9 mouse cellular contexts compared by ENCODE assay signal in the genomic region with DNA sequence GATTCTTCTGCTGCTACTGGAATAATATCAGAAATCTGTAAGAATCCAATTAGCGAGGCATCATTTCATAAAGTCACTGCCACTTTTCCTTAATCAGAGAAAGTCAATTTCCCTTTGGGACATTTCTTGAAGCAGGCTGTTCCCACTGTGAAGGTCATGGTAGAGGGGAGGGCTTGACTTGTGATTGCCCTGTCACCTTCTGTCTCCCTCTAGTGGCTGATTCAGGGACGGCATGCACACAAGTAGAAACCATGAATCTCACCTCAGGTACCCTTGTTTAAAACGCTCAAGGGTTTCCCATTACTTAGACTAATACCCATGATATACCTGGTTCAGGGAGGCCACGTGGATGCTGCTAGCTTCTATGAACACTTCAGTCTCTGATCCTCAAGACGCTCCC. TPM values are rescaled to one million over a fixed set of nuclear protein-coding genes. Genes with fewer than 3 reads are reported as not detected.
DNase-seq lines count a peak whose midpoint lies in the region; ATAC-seq and TF ChIP-seq lines count a peak whose summit lies in the region.
"Had no signal": no experiment of that assay in that cellular context is flagged by ENCODE, and none has a peak within 500 bp of the region (broad histone marks: within the 10 kb centered on the region; RNA-seq: fewer than 3 reads in every experiment).

No protein-coding gene starts in this region.

- TF ChIP-seq EP300 in liver, embryonic 14.5 days (IDR thresholded peaks at IDR 0.05; ENCODE audit: low read depth): no peak

- no peak for ATAC-seq in kidney, embryonic 14.5 days (ENCODE audit: low FRiP score, low TSS enrichment)
- no peak for ATAC-seq in liver, embryonic 14.5 days (ENCODE audit: insufficient read depth)

- DNase-seq in kidney, adult 11 months: peak; percentile 3
- peak; percentile 64 for DNase-seq in 416B (ENCODE audit: low read depth)
- DNase-seq in NIH3T3 (ENCODE audit: low read depth): peak; percentile 8
- DNase-seq in liver, embryonic 14.5 days (ENCODE audit: low read depth in 3 of 3, low spot score in 3 of 3): peak in 1 of 3 experiments; percentile 1
- DNase-seq in thymus, postnatal 14 days: peak; percentile 10
- DNase-seq in T-cell, adult 2 months (ENCODE audit: low spot score): no peak

- peak; percentile 61; the same call in 1 of the 2 replicates for TF ChIP-seq CTCF in embryonic fibroblast, embryonic 13.5 days (IDR thresholded peaks at IDR 0.05; ENCODE audit: borderline replicate concordance, insufficient read depth, low read length)
- TF ChIP-seq CTCF in liver, embryonic 14.5 days (IDR thresholded peaks at IDR 0.05; ENCODE audit: low read depth): peak; percentile 74

- no peak overlapping the region for H3K9ac ChIP-seq in kidney, embryonic 14.5 days (ENCODE audit: low read depth, low read length)
- H3K9ac ChIP-seq in liver, embryonic 14.5 days (replicated peaks): no peak overlapping the region
- H3K9ac ChIP-seq: neural tube, embryonic 12.5 days had no signal

- H3K36me3 ChIP-seq in kidney, embryonic 14.5 days (ENCODE audit: control insufficient read depth, insufficient read depth, low read length): no peaks in the 10 kb centered on the region
- no peaks in the 10 kb centered on the region for H3K36me3 ChIP-seq in liver, embryonic 14.5 days (replicated peaks; ENCODE audit: control insufficient read depth, insufficient read depth, low read depth)
- H3K36me3 ChIP-seq: neural tube, embryonic 12.5 days had no signal

- 67% methylated on average over 5 of the region's 5 CpGs for WGBS in kidney, embryonic 14.5 days
- WGBS in liver, embryonic 14.5 days (ENCODE audit: insufficient replicate concordance): 35% methylated on average over 5 of the region's 5 CpGs

- TF ChIP-seq POLR2A in embryonic fibroblast, embryonic 13.5 days (IDR thresholded peaks at IDR 0.05; ENCODE audit: low read depth, low read length): no peak

- H3K4me1 ChIP-seq in kidney, embryonic 14.5 days (ENCODE audit: control insufficient read depth, insufficient read depth, low read length): no peaks in the 10 kb centered on the region
- H3K4me1 ChIP-seq in embryonic fibroblast, embryonic 13.5 days (ENCODE audit: control insufficient read depth, insufficient read depth, low read length): no peaks in the 10 kb centered on the region
- H3K4me1 ChIP-seq in liver, embryonic 14.5 days (replicated peaks; ENCODE audit: control insufficient read depth in 2 of 2, insufficient read depth in 2 of 2, low read length in 1 of 2): no peaks in the 10 kb centered on the region
- H3K4me1 ChIP-seq: neural tube, embryonic 12.5 days had no signal

- H3K9me3 ChIP-seq in kidney, embryonic 14.5 days (ENCODE audit: control insufficient read depth, low read length): no peaks in the 10 kb centered on the region
- H3K9me3 ChIP-seq in liver, embryonic 14.5 days (ENCODE audit: control insufficient read depth, low read length): no peaks in the 10 kb centered on the region
- H3K9me3 ChIP-seq: neural tube, embryonic 12.5 days had no signal

- H3K4me3 ChIP-seq in kidney, embryonic 14.5 days (ENCODE audit: low read length): no peak overlapping the region
- no peak overlapping the region for H3K4me3 ChIP-seq in embryonic fibroblast, embryonic 13.5 days (ENCODE audit: insufficient read depth, low read length)
- no peak overlapping the region for H3K4me3 ChIP-seq in liver, embryonic 14.5 days (ENCODE audit: insufficient read depth in 1 of 2, low read depth in 2 of 2, low read length in 2 of 2)
- H3K4me3 ChIP-seq: neural tube, embryonic 12.5 days had no signal

- no peak overlapping the region for H3K27ac ChIP-seq in kidney, embryonic 14.5 days (ENCODE audit: low read depth, low read length)
- no peak overlapping the region for H3K27ac ChIP-seq in embryonic fibroblast, embryonic 13.5 days (ENCODE audit: insufficient read depth, low read length)
- H3K27ac ChIP-seq in liver, embryonic 14.5 days: no peak overlapping the region
- H3K27ac ChIP-seq: neural tube, embryonic 12.5 days had no signal

- H3K4me2 ChIP-seq in kidney, embryonic 14.5 days (replicated peaks; ENCODE audit: low read depth, low read length): no peak overlapping the region
- H3K4me2 ChIP-seq in liver, embryonic 14.5 days (ENCODE audit: low read depth): no peak overlapping the region
- H3K4me2 ChIP-seq: neural tube, embryonic 12.5 days had no signal

- H3K27me3 ChIP-seq in kidney, embryonic 14.5 days (ENCODE audit: control insufficient read depth, insufficient read depth, low read length): no peaks in the 10 kb centered on the region
- H3K27me3 ChIP-seq in liver, embryonic 14.5 days (ENCODE audit: control insufficient read depth, insufficient read depth, low read length): no peaks in the 10 kb centered on the region
- H3K27me3 ChIP-seq: neural tube, embryonic 12.5 days had no signal

RNA-seq across cellular contexts. Expression of gene Ldb2, which starts 31.8 kb away (rescaled TPM):
- polyA plus RNA-seq in kidney, embryonic 14.5 days (2014; fragmentation: Nextera tagmentation; extraction: Ambion mirVana): 70.5 and 89.3 TPM in 2 replicates
- polyA plus RNA-seq in embryonic fibroblast, embryonic 13.5 days (2011; ENCODE audit: insufficient read length, low read depth, missing spikeins): 18.4 and 43.4 TPM in 2 replicates
- polyA plus RNA-seq in liver, embryonic 14.5 days (2012; rRNA removed): 1.2 and 2.0 TPM in 2 replicates
- polyA plus RNA-seq in liver, embryonic 14.5 days (2014; fragmentation: Nextera tagmentation; extraction: Ambion mirVana): 3.0 and 4.2 TPM in 2 replicates
